Mouse (Mus musculus) cerebellum, adult 18-20 months (tissue): ENCODE measurements around the gene Actrt1.

Experiments
- DNase-seq, 2 experiments: peaks; one replicate each; pipeline ENCODE4 v3.0.0; 2021

The Actrt1 gene

DNA sequence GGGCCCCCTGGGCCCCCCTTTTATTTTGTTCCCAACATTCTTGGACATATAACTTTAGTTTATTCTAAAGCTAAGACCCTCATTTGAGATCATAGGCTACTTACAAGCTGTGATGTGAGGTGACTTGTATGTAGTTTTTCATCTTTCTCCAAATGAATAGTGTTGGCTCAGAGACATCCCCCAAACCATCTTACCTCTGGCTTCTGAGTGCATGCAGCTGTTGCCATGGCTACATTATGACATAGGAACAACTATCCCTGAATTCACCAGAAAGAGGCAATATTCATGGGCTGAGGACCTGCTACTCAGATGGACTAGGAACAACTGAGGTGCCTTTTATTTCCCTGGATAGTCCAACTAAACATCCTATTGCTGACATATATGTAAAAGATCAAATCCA is at the start of gene Actrt1:
Gene Actrt1 (plus strand): TSS at position 301 of the 400 bp plus-strand sequence.
- DNase-seq: no peak

GRCm38 (mm10) chrX:46331463-46332115 is 2.8 kb downstream of the Actrt1 start:
- DNase-seq: no peak
